Mouse (Mus musculus) ES-Bruce4 (cell line): ENCODE data around the gene Taok1.

ENCODE experiments used
- CTCF ChIP-seq: IDR thresholded peaks from one replicate; pipeline ENCODE4 v1.8.1; 2011; ENCODE audit warnings: low read depth, low read length
- EP300 ChIP-seq: IDR thresholded peaks from 2 replicates; pipeline ENCODE4 v1.6.1; 2011; ENCODE audit warnings: low read depth, low read length; ENCODE audit not compliant: insufficient read depth
- POLR2A ChIP-seq: IDR thresholded peaks from one replicate; pipeline ENCODE4 v1.8.1; 2011; ENCODE audit warnings: low read length; ENCODE audit not compliant: insufficient read depth

DNA sequence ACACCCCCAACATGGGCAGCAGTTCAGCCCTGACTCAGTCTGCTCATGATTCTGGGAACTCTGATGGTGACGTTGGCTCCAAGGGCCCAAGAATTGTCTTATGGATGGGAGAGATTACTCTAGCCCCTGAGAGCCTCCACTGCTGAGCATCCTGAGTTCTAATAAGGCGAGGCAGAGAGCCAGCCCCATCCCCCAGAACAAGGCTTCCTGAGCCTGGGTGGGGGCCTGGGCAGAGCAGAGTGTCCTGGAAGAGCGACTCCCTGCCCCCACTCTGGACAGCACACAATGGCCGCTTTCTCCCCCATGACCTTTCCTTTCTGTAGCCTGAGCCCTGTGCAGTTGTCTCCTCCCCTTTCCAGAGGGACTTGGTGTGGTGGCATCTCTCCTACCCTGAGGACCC is 109.8 kb downstream of the Taok1 start:
- TF ChIP-seq EP300 (peak; percentile 75), CTCF (no peak), POLR2A (no peak)
